Mouse (Mus musculus): ENCODE data around the gene 1810062G17Rik. TPM values are rescaled to one million over a fixed set of nuclear protein-coding genes. Genes with fewer than 3 reads are reported as not detected.

Gene 1810062G17Rik
- polyA plus RNA-seq, 1 experiment from 2014 or later = 0.45 TPM

- Histone ChIP-seq H3K4me1 (replicated peaks; ENCODE audit: control insufficient read depth, insufficient read depth, low read length) (no peaks in the 10 kb centered on the region), H3K27ac (ENCODE audit: low read depth, low read length) (no peak overlapping the region), H3K4me2 (replicated peaks; ENCODE audit: low read depth, low read length) (no peak overlapping the region), H3K27me3 (ENCODE audit: control insufficient read depth, insufficient read depth, low read length) (no peaks in the 10 kb centered on the region), H3K9ac (ENCODE audit: low read depth, low read length) (no peak overlapping the region), H3K4me3 (ENCODE audit: low read depth, low read length) (no peak overlapping the region), H3K9me3 (ENCODE audit: control insufficient read depth, low read length) (no peaks in the 10 kb centered on the region), H3K36me3 (ENCODE audit: control insufficient read depth, insufficient read depth, low read length) (no peaks in the 10 kb centered on the region)
- DNase-seq (ENCODE audit: low spot score) (no peak), ATAC-seq (ENCODE audit: low FRiP score) (no peak)
- WGBS = 85% methylated on average over 9 of the region's 9 CpGs
These were observed 17.1 kb downstream of the 1810062G17Rik start for GRCm38 (mm10) chr3:36492716-36493391.

- H3K4me1 ChIP-seq (replicated peaks; ENCODE audit: control insufficient read depth, insufficient read depth, low read length) = no peaks in the 10 kb centered on the region
- no peaks in the 10 kb centered on the region for H3K27me3 ChIP-seq (ENCODE audit: control insufficient read depth, insufficient read depth, low read length)
- WGBS = 76% methylated on average over 6 of the region's 6 CpGs
- no peak overlapping the region for H3K4me3 ChIP-seq (ENCODE audit: low read depth, low read length)
- no peak overlapping the region for H3K9ac ChIP-seq (ENCODE audit: low read depth, low read length)
- no peak overlapping the region for H3K27ac ChIP-seq (ENCODE audit: low read depth, low read length)
- DNase-seq (ENCODE audit: low spot score) (no peak), ATAC-seq (ENCODE audit: low FRiP score) (no peak)
- no peaks in the 10 kb centered on the region for H3K36me3 ChIP-seq (ENCODE audit: control insufficient read depth, insufficient read depth, low read length)
- no peak overlapping the region for H3K4me2 ChIP-seq (replicated peaks; ENCODE audit: low read depth, low read length)
- H3K9me3 ChIP-seq (ENCODE audit: control insufficient read depth, low read length) = no peaks in the 10 kb centered on the region
These were observed 18.0 kb downstream of the 1810062G17Rik start for GRCm38 (mm10) chr3:36493641-36494283.

- H3K27me3 ChIP-seq (ENCODE audit: control insufficient read depth, insufficient read depth, low read length) = no peaks in the 10 kb centered on the region
- DNase-seq (ENCODE audit: low spot score) (no peak), ATAC-seq (ENCODE audit: low FRiP score) (no peak)
- H3K4me3 ChIP-seq (ENCODE audit: low read depth, low read length) = no peak overlapping the region
- no peak overlapping the region for H3K9ac ChIP-seq (ENCODE audit: low read depth, low read length)
- H3K4me2 ChIP-seq (replicated peaks; ENCODE audit: low read depth, low read length) = no peak overlapping the region
- H3K36me3 ChIP-seq (ENCODE audit: control insufficient read depth, insufficient read depth, low read length) = no peaks in the 10 kb centered on the region
- H3K27ac ChIP-seq (ENCODE audit: low read depth, low read length) = no peak overlapping the region
- H3K4me1 ChIP-seq (replicated peaks; ENCODE audit: control insufficient read depth, insufficient read depth, low read length) = no peaks in the 10 kb centered on the region
- WGBS = 83% methylated on average over 2 of the region's 2 CpGs
- H3K9me3 ChIP-seq (ENCODE audit: control insufficient read depth, low read length) = no peaks in the 10 kb centered on the region
These were observed 18.9 kb downstream of the 1810062G17Rik start for GRCm38 (mm10) chr3:36494613-36495012.

- H3K4me2 ChIP-seq (replicated peaks; ENCODE audit: low read depth, low read length) = no peak overlapping the region
- WGBS = 10% methylated on average over 6 of the region's 6 CpGs
These were observed 19.7 kb downstream of the 1810062G17Rik start for GRCm38 (mm10) chr3:36495436-36495835.

GRCm38 (mm10) chr3:36496273-36496672, 20.5 kb downstream of the 1810062G17Rik start:
- Histone ChIP-seq H3K4me2 (replicated peaks; ENCODE audit: low read depth, low read length) (no peak overlapping the region), H3K27ac (ENCODE audit: low read depth, low read length) (no peak overlapping the region), H3K36me3 (ENCODE audit: control insufficient read depth, insufficient read depth, low read length) (no peaks in the 10 kb centered on the region), H3K9me3 (ENCODE audit: control insufficient read depth, low read length) (no peaks in the 10 kb centered on the region), H3K4me3 (ENCODE audit: low read depth, low read length) (no peak overlapping the region), H3K4me1 (replicated peaks; ENCODE audit: control insufficient read depth, insufficient read depth, low read length) (no peaks in the 10 kb centered on the region), H3K27me3 (ENCODE audit: control insufficient read depth, insufficient read depth, low read length) (no peaks in the 10 kb centered on the region), H3K9ac (ENCODE audit: low read depth, low read length) (no peak overlapping the region)
- WGBS = 89% methylated on average over 9 of the region's 9 CpGs
- ATAC-seq (ENCODE audit: low FRiP score) = no peak
- no peak for DNase-seq (ENCODE audit: low spot score)

More at GRCm38 (mm10) chr3:36495436-36495835, 19.7 kb downstream of the 1810062G17Rik start:
- DNase-seq (ENCODE audit: low spot score) (peak; percentile 94), ATAC-seq (ENCODE audit: low FRiP score) (peak; percentile 74; the same call in 1 of the 2 replicates)
- no peak overlapping the region for H3K4me3 ChIP-seq (ENCODE audit: low read depth, low read length)
- no peak overlapping the region for H3K27ac ChIP-seq (ENCODE audit: low read depth, low read length)
- H3K27me3 ChIP-seq (ENCODE audit: control insufficient read depth, insufficient read depth, low read length) = no peaks in the 10 kb centered on the region
- H3K9me3 ChIP-seq (ENCODE audit: control insufficient read depth, low read length) = no peaks in the 10 kb centered on the region
- no peak overlapping the region for H3K9ac ChIP-seq (ENCODE audit: low read depth, low read length)
- H3K36me3 ChIP-seq (ENCODE audit: control insufficient read depth, insufficient read depth, low read length) = no peaks in the 10 kb centered on the region
- no peaks in the 10 kb centered on the region for H3K4me1 ChIP-seq (replicated peaks; ENCODE audit: control insufficient read depth, insufficient read depth, low read length)

- H3K9me3 ChIP-seq (ENCODE audit: control insufficient read depth, low read length) = no peaks in the 10 kb centered on the region
- no peak overlapping the region for H3K27ac ChIP-seq (ENCODE audit: low read depth, low read length)
- H3K4me3 ChIP-seq (ENCODE audit: low read depth, low read length) = no peak overlapping the region
- peak; percentile 20; the same call in 1 of the 2 replicates for ATAC-seq (ENCODE audit: low FRiP score)
- H3K9ac ChIP-seq (ENCODE audit: low read depth, low read length) = no peak overlapping the region
- no peaks in the 10 kb centered on the region for H3K27me3 ChIP-seq (ENCODE audit: control insufficient read depth, insufficient read depth, low read length)
- WGBS = 18% methylated on average over 14 of the region's 14 CpGs
- H3K36me3 ChIP-seq (ENCODE audit: control insufficient read depth, insufficient read depth, low read length) = no peaks in the 10 kb centered on the region
- DNase-seq (ENCODE audit: low spot score) = peak; percentile 85
- no peaks in the 10 kb centered on the region for H3K4me1 ChIP-seq (replicated peaks; ENCODE audit: control insufficient read depth, insufficient read depth, low read length)
- H3K4me2 ChIP-seq (replicated peaks; ENCODE audit: low read depth, low read length) = no peak overlapping the region
These were observed 21.0 kb downstream of the 1810062G17Rik start for GRCm38 (mm10) chr3:36496746-36497145.

- Histone ChIP-seq H3K36me3 (ENCODE audit: control insufficient read depth, insufficient read depth, low read length) (no peaks in the 10 kb centered on the region), H3K4me1 (replicated peaks; ENCODE audit: control insufficient read depth, insufficient read depth, low read length) (no peaks in the 10 kb centered on the region), H3K4me3 (ENCODE audit: low read depth, low read length) (no peak overlapping the region), H3K27ac (ENCODE audit: low read depth, low read length) (no peak overlapping the region), H3K9me3 (ENCODE audit: control insufficient read depth, low read length) (no peaks in the 10 kb centered on the region), H3K9ac (ENCODE audit: low read depth, low read length) (no peak overlapping the region), H3K27me3 (ENCODE audit: control insufficient read depth, insufficient read depth, low read length) (no peaks in the 10 kb centered on the region), H3K4me2 (replicated peaks; ENCODE audit: low read depth, low read length) (no peak overlapping the region)
- 87% methylated on average over 6 of the region's 6 CpGs for WGBS
- no peak for DNase-seq (ENCODE audit: low spot score)
- no peak for ATAC-seq (ENCODE audit: low FRiP score)
These were observed 22.5 kb downstream of the 1810062G17Rik start for GRCm38 (mm10) chr3:36498224-36498623.

- Histone ChIP-seq H3K27ac (ENCODE audit: low read depth, low read length) (no peak overlapping the region), H3K4me3 (ENCODE audit: low read depth, low read length) (no peak overlapping the region), H3K9ac (ENCODE audit: low read depth, low read length) (no peak overlapping the region), H3K4me1 (replicated peaks; ENCODE audit: control insufficient read depth, insufficient read depth, low read length) (no peaks in the 10 kb centered on the region), H3K4me2 (replicated peaks; ENCODE audit: low read depth, low read length) (no peak overlapping the region), H3K9me3 (ENCODE audit: control insufficient read depth, low read length) (no peaks in the 10 kb centered on the region), H3K27me3 (ENCODE audit: control insufficient read depth, insufficient read depth, low read length) (no peaks in the 10 kb centered on the region), H3K36me3 (ENCODE audit: control insufficient read depth, insufficient read depth, low read length) (no peaks in the 10 kb centered on the region)
- WGBS = 98% methylated on average over 7 of the region's 7 CpGs
- ATAC-seq (ENCODE audit: low FRiP score) (no peak), DNase-seq (ENCODE audit: low spot score) (no peak)
These were observed 23.7 kb downstream of the 1810062G17Rik start for GRCm38 (mm10) chr3:36499418-36499817.

- ATAC-seq (ENCODE audit: low FRiP score) (no peak), DNase-seq (ENCODE audit: low spot score) (no peak)
- Histone ChIP-seq H3K9ac (ENCODE audit: low read depth, low read length) (no peak overlapping the region), H3K27me3 (ENCODE audit: control insufficient read depth, insufficient read depth, low read length) (no peaks in the 10 kb centered on the region), H3K9me3 (ENCODE audit: control insufficient read depth, low read length) (no peaks in the 10 kb centered on the region), H3K27ac (ENCODE audit: low read depth, low read length) (no peak overlapping the region), H3K4me1 (replicated peaks; ENCODE audit: control insufficient read depth, insufficient read depth, low read length) (no peaks in the 10 kb centered on the region), H3K36me3 (ENCODE audit: control insufficient read depth, insufficient read depth, low read length) (no peaks in the 10 kb centered on the region), H3K4me3 (ENCODE audit: low read depth, low read length) (no peak overlapping the region), H3K4me2 (replicated peaks; ENCODE audit: low read depth, low read length) (no peak overlapping the region)
- 87% methylated on average over 8 of the region's 8 CpGs for WGBS
These were observed 25.2 kb downstream of the 1810062G17Rik start for GRCm38 (mm10) chr3:36500976-36501375.
